Mouse (Mus musculus): ENCODE measurements around the gene H2-Eb1. TPM values are rescaled to one million over a fixed set of nuclear protein-coding genes. Genes with fewer than 3 reads are reported as not detected.
A peak's percentile ranks its signal among the peaks of the same experiment; 100 is the strongest.

The H2-Eb1 gene
- polyA plus RNA-seq, 2 experiments = 2.4 to 3.4 TPM

GRCm38 (mm10) chr17:34263068-34263467 lies 42.6 kb upstream of the H2-Eb1 start:
- no peak overlapping the region for H3K27ac ChIP-seq (replicated peaks; ENCODE audit: low read depth, low read length)
- TF ChIP-seq POLR2A (IDR thresholded peaks at IDR 0.05; ENCODE audit: borderline replicate concordance, extremely low read depth, insufficient read depth, insufficient read length) = no peak
- H3K27me3 ChIP-seq (ENCODE audit: control insufficient read depth, insufficient read depth, low read length) = peaks cover 27% of the 10 kb centered on the region
- DNase-seq (ENCODE audit: low spot score) (peak; percentile 89), ATAC-seq (ENCODE audit: low FRiP score, low read depth) (peak; percentile 82)
- H3K4me2 ChIP-seq (replicated peaks; ENCODE audit: low read depth, low read length, severe bottlenecking) = peak overlapping the region; percentile 75
- no peak overlapping the region for H3K9ac ChIP-seq (ENCODE audit: low read depth, low read length, severe bottlenecking)
- H3K36me3 ChIP-seq (ENCODE audit: control insufficient read depth, insufficient read depth, low read length) = no peaks in the 10 kb centered on the region
- 0 out of 2 replicates have a peak, but pooled peaks cover 3% of the 10 kb centered on the region for H3K4me1 ChIP-seq (ENCODE audit: control insufficient read depth, insufficient read depth, low read length)
- peak overlapping the region; percentile 35 for H3K4me3 ChIP-seq (replicated peaks; ENCODE audit: low read length)
- no peaks in the 10 kb centered on the region for H3K9me3 ChIP-seq (ENCODE audit: control insufficient read depth, low read length)
- under 1% methylated on average over 8 of the region's 8 CpGs for WGBS

GRCm38 (mm10) chr17:34263811-34264371 lies 41.8 kb upstream of the H2-Eb1 start:
- DNase-seq (ENCODE audit: low spot score) (peak; percentile 7), ATAC-seq (ENCODE audit: low FRiP score, low read depth) (no peak)
- no peak for TF ChIP-seq POLR2A (IDR thresholded peaks at IDR 0.05; ENCODE audit: borderline replicate concordance, extremely low read depth, insufficient read depth, insufficient read length)
- WGBS = 5% methylated on average over 14 of the region's 14 CpGs
- H3K27ac ChIP-seq (replicated peaks; ENCODE audit: low read depth, low read length) = no peak overlapping the region
- no peaks in the 10 kb centered on the region for H3K36me3 ChIP-seq (ENCODE audit: control insufficient read depth, insufficient read depth, low read length)
- H3K9ac ChIP-seq (ENCODE audit: low read depth, low read length, severe bottlenecking) = no peak overlapping the region
- peaks cover 27% of the 10 kb centered on the region for H3K27me3 ChIP-seq (ENCODE audit: control insufficient read depth, insufficient read depth, low read length)
- H3K9me3 ChIP-seq (ENCODE audit: control insufficient read depth, low read length) = no peaks in the 10 kb centered on the region
- peak overlapping the region; percentile 46 for H3K4me3 ChIP-seq (replicated peaks; ENCODE audit: low read length)
- H3K4me1 ChIP-seq (ENCODE audit: control insufficient read depth, insufficient read depth, low read length) = 0 out of 2 replicates have a peak, but pooled peaks cover 3% of the 10 kb centered on the region
- peak overlapping the region; percentile 94 for H3K4me2 ChIP-seq (replicated peaks; ENCODE audit: low read depth, low read length, severe bottlenecking)

DNA sequence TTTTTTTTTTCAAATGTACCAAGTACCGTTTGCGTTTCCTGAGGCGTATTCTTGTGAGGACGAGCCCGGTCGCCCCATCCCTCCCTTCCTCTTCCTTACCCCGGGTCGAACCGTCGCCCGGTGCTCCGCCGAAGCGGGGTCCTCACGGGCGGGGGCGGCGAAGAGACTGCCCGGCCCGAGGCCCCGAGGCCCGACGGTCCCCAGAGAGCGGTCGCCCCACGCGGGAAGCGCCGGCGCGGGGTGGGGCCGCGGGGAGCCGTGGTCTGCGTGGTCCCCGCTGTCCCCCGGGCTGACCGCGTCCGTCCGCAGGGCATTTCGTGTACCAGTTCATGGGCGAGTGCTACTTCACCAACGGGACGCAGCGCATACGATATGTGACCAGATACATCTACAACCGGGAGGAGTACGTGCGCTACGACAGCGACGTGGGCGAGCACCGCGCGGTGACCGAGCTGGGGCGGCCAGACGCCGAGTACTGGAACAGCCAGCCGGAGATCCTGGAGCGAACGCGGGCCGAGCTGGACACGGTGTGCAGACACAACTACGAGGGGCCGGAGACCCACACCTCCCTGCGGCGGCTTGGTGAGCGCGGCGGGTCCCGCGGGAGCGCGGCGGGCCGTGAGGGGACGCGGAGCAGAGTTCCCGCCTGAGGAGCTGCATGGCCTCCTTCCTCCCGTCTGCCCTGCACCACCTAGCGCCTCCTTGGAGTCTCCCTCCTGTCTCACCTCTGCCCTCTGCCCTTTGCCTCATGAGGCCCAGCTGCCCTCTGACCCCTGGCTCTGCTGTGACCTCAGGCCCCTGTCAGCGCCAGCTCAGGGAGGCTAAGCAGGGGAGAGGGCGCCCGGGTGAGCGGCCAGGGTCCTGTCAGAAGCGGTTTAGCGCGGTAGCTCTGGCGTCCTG lies 41.0 kb upstream of the H2-Eb1 start:
- no peak for ATAC-seq (ENCODE audit: low FRiP score, low read depth)
- DNase-seq (ENCODE audit: low spot score) = no peak
- H3K4me3 ChIP-seq (replicated peaks; ENCODE audit: low read length) = peak overlapping the region; percentile 46
- peak overlapping the region; percentile 94 for H3K4me2 ChIP-seq (replicated peaks; ENCODE audit: low read depth, low read length, severe bottlenecking)
- WGBS = 2% methylated on average over 89 of the region's 93 CpGs
- 0 out of 2 replicates have a peak, but pooled peaks cover 3% of the 10 kb centered on the region for H3K4me1 ChIP-seq (ENCODE audit: control insufficient read depth, insufficient read depth, low read length)
- H3K27me3 ChIP-seq (ENCODE audit: control insufficient read depth, insufficient read depth, low read length) = peaks cover 27% of the 10 kb centered on the region
- no peak for TF ChIP-seq POLR2A (IDR thresholded peaks at IDR 0.05; ENCODE audit: borderline replicate concordance, extremely low read depth, insufficient read depth, insufficient read length)
- no peaks in the 10 kb centered on the region for H3K9me3 ChIP-seq (ENCODE audit: control insufficient read depth, low read length)
- peak overlapping the region; percentile 44 for H3K9ac ChIP-seq (ENCODE audit: low read depth, low read length, severe bottlenecking)
- H3K27ac ChIP-seq (replicated peaks; ENCODE audit: low read depth, low read length) = no peak overlapping the region
- H3K36me3 ChIP-seq (ENCODE audit: control insufficient read depth, insufficient read depth, low read length) = no peaks in the 10 kb centered on the region

DNA sequence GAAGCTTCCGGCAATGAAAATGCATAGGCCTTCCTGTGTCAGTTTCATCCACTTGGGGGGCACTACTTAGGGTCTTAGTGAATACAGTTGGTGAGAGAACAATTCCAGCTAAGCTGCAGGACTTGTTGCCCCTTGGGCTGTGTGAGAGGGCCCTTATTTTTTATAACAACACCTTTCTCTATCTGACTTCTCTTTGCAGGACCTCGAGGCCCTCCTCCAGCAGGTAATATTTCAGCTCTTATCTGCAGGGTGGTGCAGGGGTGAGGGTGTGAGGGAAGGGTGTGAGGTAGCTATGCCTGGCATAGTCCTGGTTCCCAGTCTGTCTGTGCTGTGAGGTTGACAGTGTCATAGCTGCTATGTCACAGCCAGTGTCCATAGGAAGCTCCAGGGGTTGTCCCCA lies 37.4 kb upstream of the H2-Eb1 start:
- H3K36me3 ChIP-seq (ENCODE audit: control insufficient read depth, insufficient read depth, low read length) = no peaks in the 10 kb centered on the region
- WGBS = 68% methylated on average over 2 of the region's 2 CpGs
- ATAC-seq (ENCODE audit: low FRiP score, low read depth) = no peak

DNA sequence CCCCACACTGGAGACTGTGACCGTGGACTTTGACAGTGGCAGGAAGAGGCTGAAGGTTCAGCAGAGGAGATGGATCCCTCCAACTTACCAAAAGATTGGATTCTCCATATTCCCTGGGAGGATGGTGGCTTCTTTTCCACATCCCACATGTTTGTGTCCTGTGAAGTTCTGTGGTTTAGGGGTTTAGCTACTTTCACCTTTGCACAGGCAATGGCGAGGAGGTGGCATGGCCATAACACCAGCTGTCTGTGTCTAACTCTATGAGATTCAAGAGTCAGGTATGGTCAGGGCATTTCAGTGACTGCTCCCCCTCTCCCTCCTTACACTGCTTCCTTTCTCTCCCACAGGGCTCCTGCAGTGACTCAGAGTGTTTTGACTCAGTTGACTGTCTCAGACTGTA lies 36.9 kb upstream of the H2-Eb1 start:
- no peak for DNase-seq (ENCODE audit: low spot score)
- WGBS = 77% methylated on average over 2 of the region's 2 CpGs
- Histone ChIP-seq H3K36me3 (ENCODE audit: control insufficient read depth, insufficient read depth, low read length) (no peaks in the 10 kb centered on the region), H3K27ac (replicated peaks; ENCODE audit: low read depth, low read length) (no peak overlapping the region), H3K9ac (ENCODE audit: low read depth, low read length, severe bottlenecking) (no peak overlapping the region), H3K4me1 (ENCODE audit: control insufficient read depth, insufficient read depth, low read length) (0 out of 2 replicates have a peak, but pooled peaks cover 3% of the 10 kb centered on the region), H3K4me2 (replicated peaks; ENCODE audit: low read depth, low read length, severe bottlenecking) (no peak overlapping the region), H3K9me3 (ENCODE audit: control insufficient read depth, low read length) (no peaks in the 10 kb centered on the region), H3K4me3 (replicated peaks; ENCODE audit: low read length) (no peak overlapping the region), H3K27me3 (ENCODE audit: control insufficient read depth, insufficient read depth, low read length) (peaks cover 19% of the 10 kb centered on the region)
- no peak for ATAC-seq (ENCODE audit: low FRiP score, low read depth)
- no peak for TF ChIP-seq POLR2A (IDR thresholded peaks at IDR 0.05; ENCODE audit: borderline replicate concordance, extremely low read depth, insufficient read depth, insufficient read length)

More for the DNA sequence above, 37.4 kb upstream of the H2-Eb1 start:
- Histone ChIP-seq H3K4me2 (replicated peaks; ENCODE audit: low read depth, low read length, severe bottlenecking) (no peak overlapping the region), H3K4me1 (ENCODE audit: control insufficient read depth, insufficient read depth, low read length) (0 out of 2 replicates have a peak, but pooled peaks cover 3% of the 10 kb centered on the region), H3K4me3 (replicated peaks; ENCODE audit: low read length) (no peak overlapping the region), H3K9me3 (ENCODE audit: control insufficient read depth, low read length) (no peaks in the 10 kb centered on the region), H3K27ac (replicated peaks; ENCODE audit: low read depth, low read length) (no peak overlapping the region), H3K9ac (ENCODE audit: low read depth, low read length, severe bottlenecking) (no peak overlapping the region), H3K27me3 (ENCODE audit: control insufficient read depth, insufficient read depth, low read length) (peaks cover 24% of the 10 kb centered on the region)
- TF ChIP-seq POLR2A (IDR thresholded peaks at IDR 0.05; ENCODE audit: borderline replicate concordance, extremely low read depth, insufficient read depth, insufficient read length) = no peak
- no peak for DNase-seq (ENCODE audit: low spot score)

Data from limb, embryonic 14.5 days (tissue).